Mouse (Mus musculus) ES-E14 (cell line): Measurements from ENCODE around the gene Psmd2.

Experiments used
- CHD2 ChIP-seq: IDR thresholded peaks from 2 replicates; pipeline ENCODE4 v1.6.1; 2014; ENCODE audit warnings: mild to moderate bottlenecking, low read depth, low read length, inconsistent platforms
- ZC3H11A ChIP-seq: IDR thresholded peaks from 2 replicates; pipeline ENCODE4 v1.6.1; 2012; ENCODE audit warnings: low read depth, mild to moderate bottlenecking, inconsistent platforms, low read length, borderline replicate concordance
- ZNF384 ChIP-seq: IDR thresholded peaks from 2 replicates; pipeline ENCODE4 v1.6.1; 2012; ENCODE audit warnings: low read depth, low read length, inconsistent platforms

- TF ChIP-seq ZC3H11A = no peak
- no peak for TF ChIP-seq ZNF384
- no peak for TF ChIP-seq CHD2
These were observed 29.3 kb upstream of the Psmd2 start for GRCm38 (mm10) chr16:20621991-20622685.
